Mouse (Mus musculus): Measurements from ENCODE around the gene Erbb2.

Gene Erbb2

DNA sequence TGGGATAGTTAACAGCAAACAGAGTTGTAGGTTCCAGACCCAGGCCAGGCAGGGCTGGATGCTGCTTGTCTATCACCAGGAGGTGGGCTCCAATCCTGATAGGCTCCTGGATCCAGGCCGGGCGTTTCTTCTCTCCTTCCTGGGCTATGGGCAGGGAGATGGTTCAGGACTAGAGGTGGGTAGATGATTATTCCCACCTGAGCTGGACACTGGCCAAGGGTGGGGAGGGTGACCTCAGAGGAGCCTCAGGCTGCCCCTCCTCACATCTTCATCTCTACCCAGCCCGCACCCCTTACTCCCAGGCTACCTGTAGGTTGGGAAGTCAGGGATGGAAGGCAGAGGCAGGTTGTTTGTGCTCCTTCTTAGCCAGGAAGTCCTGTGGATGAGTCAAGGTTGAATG lies 37.1 kb downstream of the Erbb2 start:
- Histone ChIP-seq H3K9me3 (ENCODE audit: low read length) (no peaks in the 10 kb centered on the region), H3K36me3 (ENCODE audit: insufficient read depth, low read length) (peaks cover 43% of the 10 kb centered on the region), H3K4me1 (replicated peaks; ENCODE audit: low read depth, low read length) (peaks cover 71% of the 10 kb centered on the region), H3K4me3 (replicated peaks; ENCODE audit: low read length) (peak overlapping the region; percentile 82), H3K27me3 (ENCODE audit: insufficient read depth, low read length) (no peaks in the 10 kb centered on the region)
- TF ChIP-seq NANOG (IDR thresholded peaks at IDR 0.05; ENCODE audit: borderline replicate concordance, low read length) (no peak), POU5F1 (IDR thresholded peaks at IDR 0.05; ENCODE audit: borderline replicate concordance, low read length) (no peak), CTCF (conservative IDR thresholded peaks at IDR 0.05; ENCODE audit: low read length) (no peak)

DNA sequence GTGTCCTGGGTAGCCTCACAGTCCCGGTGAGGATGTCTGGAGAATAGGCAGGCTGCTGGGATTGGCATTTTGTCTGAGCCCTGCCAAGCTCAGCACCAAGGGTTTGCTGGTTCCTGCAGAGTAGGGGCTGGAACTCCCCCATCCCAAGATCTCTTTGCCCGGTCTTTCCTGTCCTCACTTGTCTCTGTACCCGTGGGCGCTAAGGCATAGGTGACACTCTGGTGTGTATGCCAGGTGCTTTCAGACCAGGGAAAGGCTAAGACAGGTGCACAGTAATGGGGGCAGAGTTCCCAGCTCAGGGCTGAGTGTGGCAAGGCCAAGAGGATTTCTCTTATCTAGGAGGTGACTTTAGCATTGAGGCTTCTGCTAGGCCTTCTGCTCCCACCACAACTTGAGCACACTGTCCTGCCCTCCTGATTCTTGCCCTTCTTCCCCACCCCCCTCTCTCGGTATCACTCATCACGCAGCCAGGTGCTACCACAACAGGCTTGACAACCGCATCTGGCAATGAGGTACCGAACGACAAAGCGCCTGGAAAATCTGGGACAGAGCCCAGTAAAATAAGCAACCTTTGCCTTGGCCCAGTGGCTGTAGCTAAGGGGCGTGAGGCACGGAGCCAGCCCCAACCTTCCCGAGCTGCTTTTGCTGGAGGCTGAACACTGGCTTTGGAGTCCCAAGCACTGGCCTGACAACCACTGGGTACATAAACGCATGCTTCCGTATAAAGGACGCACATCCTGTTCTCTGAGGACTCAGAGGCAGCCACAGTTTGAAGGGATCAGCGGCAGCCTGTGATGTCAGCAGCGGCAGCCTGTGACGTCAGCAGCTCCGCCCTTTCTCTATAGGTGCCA lies 37.9 kb downstream of the Erbb2 start:
- Histone ChIP-seq H3K4me1 (replicated peaks; ENCODE audit: low read depth, low read length) (peaks cover 77% of the 10 kb centered on the region), H3K36me3 (ENCODE audit: insufficient read depth, low read length) (peaks cover 50% of the 10 kb centered on the region), H3K4me3 (replicated peaks; ENCODE audit: low read length) (peak overlapping the region; percentile 82), H3K9me3 (ENCODE audit: low read length) (no peaks in the 10 kb centered on the region), H3K27me3 (ENCODE audit: insufficient read depth, low read length) (no peaks in the 10 kb centered on the region)
- TF ChIP-seq POU5F1 (IDR thresholded peaks at IDR 0.05; ENCODE audit: borderline replicate concordance, low read length) (no peak), CTCF (conservative IDR thresholded peaks at IDR 0.05; ENCODE audit: low read length) (no peak), NANOG (IDR thresholded peaks at IDR 0.05; ENCODE audit: borderline replicate concordance, low read length) (no peak)

DNA sequence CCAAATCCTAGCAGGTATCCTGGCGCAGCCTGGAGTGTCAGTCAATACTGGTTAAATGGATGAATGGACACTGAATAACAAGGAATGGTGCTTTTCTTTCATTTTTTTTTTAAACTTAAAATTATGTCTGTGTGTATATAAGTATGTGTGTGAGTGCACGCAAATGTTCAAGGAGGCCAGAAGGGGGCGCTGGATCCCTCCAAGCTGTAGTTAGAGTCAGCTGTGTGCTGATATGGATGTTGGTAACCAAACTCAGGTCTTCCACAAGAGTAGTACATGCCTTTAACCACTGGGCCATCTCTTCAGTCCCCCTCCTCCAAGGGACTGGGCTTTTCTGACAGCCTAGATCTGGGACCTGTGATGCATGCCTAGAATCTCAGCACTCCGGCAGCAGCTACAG lies 43.2 kb downstream of the Erbb2 start:
- Histone ChIP-seq H3K36me3 (ENCODE audit: insufficient read depth, low read length) (peaks cover 58% of the 10 kb centered on the region), H3K9me3 (ENCODE audit: low read length) (no peaks in the 10 kb centered on the region)
- no peak for TF ChIP-seq NANOG (IDR thresholded peaks at IDR 0.05; ENCODE audit: borderline replicate concordance, low read length)
- peak; percentile 74 for TF ChIP-seq CTCF (conservative IDR thresholded peaks at IDR 0.05; ENCODE audit: low read length)
- TF ChIP-seq POU5F1 (IDR thresholded peaks at IDR 0.05; ENCODE audit: borderline replicate concordance, low read length) = no peak

DNA sequence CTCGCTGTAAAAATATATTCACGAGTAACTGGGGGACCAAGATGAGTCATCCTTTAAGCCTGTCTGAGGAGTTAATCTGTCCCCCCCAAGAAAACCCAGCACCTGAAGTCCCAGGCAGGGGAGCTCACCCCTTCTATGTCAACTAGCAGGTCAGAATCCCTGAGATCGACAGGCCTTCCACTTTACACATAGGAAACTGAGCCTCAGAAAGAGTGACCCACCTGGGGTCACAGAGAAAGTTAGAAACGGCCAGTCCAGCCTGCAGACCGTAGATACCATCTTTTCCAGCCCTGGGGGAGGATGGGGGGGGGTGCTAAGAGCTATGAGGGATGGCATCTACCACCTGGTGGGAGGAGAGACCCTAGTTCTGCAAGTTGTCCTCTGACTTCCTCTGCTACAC lies 44.3 kb downstream of the Erbb2 start:
- no peak for TF ChIP-seq NANOG (IDR thresholded peaks at IDR 0.05; ENCODE audit: borderline replicate concordance, low read length)
- no peak for TF ChIP-seq CTCF (conservative IDR thresholded peaks at IDR 0.05; ENCODE audit: low read length)
- TF ChIP-seq POU5F1 (IDR thresholded peaks at IDR 0.05; ENCODE audit: borderline replicate concordance, low read length) = no peak

More for the DNA sequence above, 43.2 kb downstream of the Erbb2 start:
- peaks cover 23% of the 10 kb centered on the region for H3K27me3 ChIP-seq (ENCODE audit: insufficient read depth, low read length)
- H3K4me1 ChIP-seq (replicated peaks; ENCODE audit: low read depth, low read length) = peaks cover 63% of the 10 kb centered on the region
- H3K4me3 ChIP-seq (replicated peaks; ENCODE audit: low read length) = no peak overlapping the region

DNA sequence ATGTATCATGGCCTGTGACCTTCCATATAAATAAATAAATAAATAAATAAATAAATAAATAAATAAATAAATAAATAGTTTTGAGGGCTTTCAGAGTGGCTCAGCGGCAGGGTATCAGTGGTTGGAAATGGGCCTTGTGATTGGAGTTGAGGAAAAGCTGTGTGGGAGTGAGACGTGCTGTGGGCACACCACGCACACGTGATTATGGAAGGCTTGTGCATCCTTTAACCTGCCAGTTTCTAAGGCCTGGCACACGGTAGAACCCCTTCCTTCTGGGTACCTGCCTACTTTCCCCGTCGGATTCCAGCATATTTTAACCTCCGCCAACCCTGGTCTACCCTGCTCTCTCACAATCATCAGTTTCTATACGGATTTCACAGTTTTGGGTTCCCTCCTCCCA lies 44.7 kb downstream of the Erbb2 start:
- Histone ChIP-seq H3K36me3 (ENCODE audit: insufficient read depth, low read length) (peaks cover 44% of the 10 kb centered on the region), H3K9me3 (ENCODE audit: low read length) (no peaks in the 10 kb centered on the region), H3K27me3 (ENCODE audit: insufficient read depth, low read length) (peaks cover 25% of the 10 kb centered on the region), H3K4me3 (replicated peaks; ENCODE audit: low read length) (peak overlapping the region; percentile 81), H3K4me1 (replicated peaks; ENCODE audit: low read depth, low read length) (peaks cover 64% of the 10 kb centered on the region)
- no peak for TF ChIP-seq POU5F1 (IDR thresholded peaks at IDR 0.05; ENCODE audit: borderline replicate concordance, low read length)
- no peak for TF ChIP-seq NANOG (IDR thresholded peaks at IDR 0.05; ENCODE audit: borderline replicate concordance, low read length)
- TF ChIP-seq CTCF (conservative IDR thresholded peaks at IDR 0.05; ENCODE audit: low read length) = no peak

More for the DNA sequence above, 44.3 kb downstream of the Erbb2 start:
- Histone ChIP-seq H3K4me1 (replicated peaks; ENCODE audit: low read depth, low read length) (peaks cover 63% of the 10 kb centered on the region), H3K9me3 (ENCODE audit: low read length) (no peaks in the 10 kb centered on the region), H3K36me3 (ENCODE audit: insufficient read depth, low read length) (peaks cover 48% of the 10 kb centered on the region), H3K27me3 (ENCODE audit: insufficient read depth, low read length) (peaks cover 25% of the 10 kb centered on the region), H3K4me3 (replicated peaks; ENCODE audit: low read length) (no peak overlapping the region)

DNA sequence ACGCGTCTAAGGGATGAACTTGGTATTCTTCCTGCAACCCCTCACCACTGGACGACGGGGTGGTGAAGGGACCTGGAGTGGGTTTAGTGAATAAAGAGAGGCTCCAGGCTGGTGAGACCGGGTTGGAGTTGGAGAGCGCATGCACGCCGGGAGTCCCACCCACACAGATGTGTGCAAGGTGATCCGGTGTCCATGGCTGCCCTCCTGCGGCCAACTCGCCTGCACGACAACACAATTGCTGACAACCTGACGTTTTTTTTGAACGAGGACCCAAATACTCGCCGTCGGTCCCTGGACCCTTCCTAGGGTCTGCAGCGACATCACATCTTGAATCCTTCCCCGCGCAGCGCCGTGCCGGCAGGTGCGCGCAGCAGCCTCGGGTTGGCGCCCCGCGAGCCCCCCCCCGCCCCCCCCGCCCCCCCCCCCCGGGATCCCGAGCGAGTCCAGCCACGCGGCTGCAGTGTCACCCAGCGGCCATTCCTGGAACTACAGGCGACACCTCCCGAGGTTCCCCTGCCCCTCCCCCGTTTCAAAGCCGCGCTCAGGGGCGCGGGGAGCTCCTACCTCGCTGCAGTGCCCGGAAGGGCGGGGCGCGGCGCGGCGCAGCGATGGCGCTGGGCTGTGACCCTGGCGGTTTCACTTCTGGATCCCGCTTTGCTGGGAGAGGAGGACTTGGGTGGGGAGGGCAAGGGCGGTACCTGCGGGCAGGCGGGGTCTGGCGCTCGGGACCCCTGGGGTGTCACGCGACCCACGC lies 45.3 kb downstream of the Erbb2 start:
- Histone ChIP-seq H3K9me3 (ENCODE audit: low read length) (no peaks in the 10 kb centered on the region), H3K36me3 (ENCODE audit: insufficient read depth, low read length) (peaks cover 38% of the 10 kb centered on the region), H3K4me1 (replicated peaks; ENCODE audit: low read depth, low read length) (peaks cover 65% of the 10 kb centered on the region), H3K4me3 (replicated peaks; ENCODE audit: low read length) (peak overlapping the region; percentile 81), H3K27me3 (ENCODE audit: insufficient read depth, low read length) (peaks cover 30% of the 10 kb centered on the region)
- 0 out of 2 replicates have a peak, but pooled peaks have one; percentile 10 for TF ChIP-seq CTCF (conservative IDR thresholded peaks at IDR 0.05; ENCODE audit: low read length)
- TF ChIP-seq NANOG (IDR thresholded peaks at IDR 0.05; ENCODE audit: borderline replicate concordance, low read length) = no peak
- no peak for TF ChIP-seq POU5F1 (IDR thresholded peaks at IDR 0.05; ENCODE audit: borderline replicate concordance, low read length)

DNA sequence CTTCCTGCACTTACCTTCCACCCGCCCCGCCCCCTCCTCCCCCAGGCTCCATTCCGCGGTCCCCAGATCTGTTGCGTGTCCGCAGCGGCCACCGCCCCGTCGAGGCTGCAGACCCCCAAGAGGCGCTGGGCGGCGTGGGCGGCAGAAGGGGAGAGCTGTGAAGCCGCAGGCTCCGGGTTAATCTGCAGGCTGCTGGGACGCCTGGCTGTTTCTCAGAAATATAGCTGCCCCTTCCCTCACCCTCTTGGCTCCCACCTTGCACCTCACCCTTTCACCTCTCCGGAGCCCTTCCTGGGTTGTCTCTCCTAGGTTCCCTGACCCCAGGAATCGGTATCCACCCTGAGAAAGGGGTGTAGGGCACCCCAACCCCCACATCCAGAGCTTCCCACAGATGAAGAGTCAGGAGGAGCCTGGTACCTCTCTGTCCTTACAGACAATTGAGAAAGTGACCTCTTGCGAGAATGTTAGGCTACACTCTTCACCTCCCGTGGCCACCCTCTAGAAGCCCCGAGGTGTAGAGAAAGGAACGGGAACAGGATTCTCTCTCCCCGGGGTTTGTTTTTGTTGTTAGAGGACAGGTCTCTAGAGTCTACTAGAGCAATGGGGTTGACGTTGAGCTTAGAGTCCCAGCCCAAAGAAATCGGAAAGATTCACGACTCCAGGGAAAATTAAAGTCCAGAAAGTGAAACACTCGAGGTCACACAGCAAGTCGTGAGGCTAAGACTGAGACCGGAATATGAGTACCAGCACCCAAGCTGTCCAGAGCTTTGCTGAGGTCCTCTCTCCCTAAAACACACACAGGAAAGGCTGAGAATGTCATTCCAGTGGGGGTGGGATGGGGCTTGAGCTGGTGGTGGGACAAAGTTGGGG lies 46.1 kb downstream of the Erbb2 start:
- H3K4me1 ChIP-seq (replicated peaks; ENCODE audit: low read depth, low read length) = peaks cover 65% of the 10 kb centered on the region
- H3K36me3 ChIP-seq (ENCODE audit: insufficient read depth, low read length) = peaks cover 30% of the 10 kb centered on the region
- no peaks in the 10 kb centered on the region for H3K9me3 ChIP-seq (ENCODE audit: low read length)
- peaks cover 30% of the 10 kb centered on the region for H3K27me3 ChIP-seq (ENCODE audit: insufficient read depth, low read length)
- H3K4me3 ChIP-seq (replicated peaks; ENCODE audit: low read length) = peak overlapping the region; percentile 81
- TF ChIP-seq POU5F1 (IDR thresholded peaks at IDR 0.05; ENCODE audit: borderline replicate concordance, low read length) = no peak
- TF ChIP-seq CTCF (conservative IDR thresholded peaks at IDR 0.05; ENCODE audit: low read length) = no peak
- no peak for TF ChIP-seq NANOG (IDR thresholded peaks at IDR 0.05; ENCODE audit: borderline replicate concordance, low read length)
